Mouse (Mus musculus) spleen, adult 2 months (tissue): ENCODE data around the gene 4930516K23Rik. TPM values are rescaled to one million over a fixed set of nuclear protein-coding genes. Genes with fewer than 3 reads are reported as not detected.

ENCODE experiments used
- DNase-seq, 2 experiments: peaks; one replicate each; pipeline versions ENCODE4 v3.0.0 to v3.0.0-alpha.2; 2012 to 2021; ENCODE audit warnings: low spot score in 2 of 2, low read depth in 1 of 2
- H3K27ac ChIP-seq: fragments of 200-500 bp; 2 replicates; pipeline ENCODE4 v1.5.1; 2012; ENCODE audit warnings: low read length, inconsistent platforms; ENCODE audit not compliant: insufficient read depth
- H3K27me3 ChIP-seq: fragments of 200-500 bp; 2 replicates; pipeline ENCODE4 v1.6.1; 2012; ENCODE audit warnings: mild to moderate bottlenecking, moderate library complexity, low read length, inconsistent platforms; ENCODE audit not compliant: control insufficient read depth, insufficient read depth
- H3K36me3 ChIP-seq: fragments of 200-500 bp; 2 replicates; pipeline ENCODE4 v1.6.1; 2012; ENCODE audit warnings: mild to moderate bottlenecking, low read length, inconsistent platforms; ENCODE audit not compliant: control insufficient read depth, insufficient read depth
- H3K4me1 ChIP-seq: fragments of 200-500 bp; 2 replicates; pipeline ENCODE4 v1.6.1; 2011; ENCODE audit warnings: inconsistent platforms; ENCODE audit not compliant: control insufficient read depth, insufficient read depth, insufficient read length
- H3K4me3 ChIP-seq: fragments of 200-500 bp; 2 replicates; pipeline ENCODE4 v1.5.1; 2011; ENCODE audit warnings: mild to moderate bottlenecking, inconsistent platforms; ENCODE audit not compliant: insufficient read depth, insufficient read length; ENCODE audit errors: extremely low read depth
- CTCF ChIP-seq: fragments of 200-500 bp; IDR thresholded peaks from 2 replicates; pipeline ENCODE4 v1.5.1; 2011; ENCODE audit warnings: mild to moderate bottlenecking, inconsistent platforms; ENCODE audit not compliant: insufficient read depth, insufficient read length, insufficient replicate concordance; ENCODE audit errors: extremely low read depth
- POLR2A ChIP-seq: fragments of 200-500 bp; IDR thresholded peaks from 2 replicates; pipeline ENCODE4 v1.6.1; 2011; ENCODE audit warnings: low read depth, low read length, inconsistent platforms
- WGBS: fragments of 180-500 bp; shearing (Covaris S2); methylation state at CpG from one replicate; pipeline ENCODE4 v1.1.7; 2018; 5-methylcytosine and 5-hydroxymethylcytosine counted together
- polyA plus RNA-seq: library from polyadenylated mRNA; depleted of rRNA; stranded (reverse); fragments of >200 nt; gene quantifications from 2 replicates; pipeline ENCODE4 v1.2.3, GENCODE M21; 2012; rRNA removed

The 4930516K23Rik gene
- not detected in 2 replicates for polyA plus RNA-seq

DNA sequence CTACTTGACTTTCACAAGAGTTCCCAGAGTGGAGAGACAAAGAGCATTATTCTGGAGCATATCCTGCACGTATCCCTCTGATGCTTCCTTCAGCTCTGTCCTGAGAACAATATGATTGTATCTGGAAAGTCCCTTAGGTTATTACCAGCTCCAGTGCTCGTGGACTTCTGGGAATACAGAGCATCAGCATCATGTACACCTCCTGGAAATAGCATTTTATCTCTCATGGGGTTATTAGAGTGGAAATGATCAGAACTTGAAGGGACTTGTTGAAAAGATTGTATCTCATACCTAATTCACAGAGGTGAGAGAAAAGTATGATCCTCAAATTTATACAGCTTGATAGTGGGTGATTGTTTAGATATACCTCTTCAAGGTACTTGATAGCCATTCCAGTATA, at the start of gene 4930516K23Rik:
Gene 4930516K23Rik, minus strand, starts transcription at position 101 of the 400 bp plus-strand sequence.
- TF ChIP-seq POLR2A = no peak
- TF ChIP-seq CTCF = no peak
- Histone ChIP-seq H3K36me3 (no peaks in the 10 kb centered on the region), H3K27ac (no peak within 1 kb of the TSS), H3K27me3 (no peaks in the 10 kb centered on the region), H3K4me3 (no peak within 1 kb of the TSS), H3K4me1 (no peaks in the 10 kb centered on the region)
- 85% methylated on average over 2 of the region's 2 CpGs for WGBS
- DNase-seq = no peak

DNA sequence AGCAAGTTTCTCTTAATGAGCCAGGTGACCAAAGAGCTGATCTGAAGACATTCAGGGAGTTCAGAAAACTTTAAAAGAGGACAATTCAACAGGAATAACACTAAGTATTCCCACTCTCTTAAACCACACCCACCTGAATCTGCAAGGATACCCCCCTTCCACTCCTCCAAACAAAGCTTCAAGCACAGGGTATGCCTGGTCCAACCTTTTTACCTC, 43.4 kb upstream of the 4930516K23Rik start, which contains the start of gene Olfr646:
Gene Olfr646, plus strand, starts transcription at position 117 of the 216 bp plus-strand sequence.
- no peak for DNase-seq
- no peak for TF ChIP-seq POLR2A
- TF ChIP-seq CTCF = no peak
- H3K27ac ChIP-seq = no peak within 1 kb of the TSS

DNA sequence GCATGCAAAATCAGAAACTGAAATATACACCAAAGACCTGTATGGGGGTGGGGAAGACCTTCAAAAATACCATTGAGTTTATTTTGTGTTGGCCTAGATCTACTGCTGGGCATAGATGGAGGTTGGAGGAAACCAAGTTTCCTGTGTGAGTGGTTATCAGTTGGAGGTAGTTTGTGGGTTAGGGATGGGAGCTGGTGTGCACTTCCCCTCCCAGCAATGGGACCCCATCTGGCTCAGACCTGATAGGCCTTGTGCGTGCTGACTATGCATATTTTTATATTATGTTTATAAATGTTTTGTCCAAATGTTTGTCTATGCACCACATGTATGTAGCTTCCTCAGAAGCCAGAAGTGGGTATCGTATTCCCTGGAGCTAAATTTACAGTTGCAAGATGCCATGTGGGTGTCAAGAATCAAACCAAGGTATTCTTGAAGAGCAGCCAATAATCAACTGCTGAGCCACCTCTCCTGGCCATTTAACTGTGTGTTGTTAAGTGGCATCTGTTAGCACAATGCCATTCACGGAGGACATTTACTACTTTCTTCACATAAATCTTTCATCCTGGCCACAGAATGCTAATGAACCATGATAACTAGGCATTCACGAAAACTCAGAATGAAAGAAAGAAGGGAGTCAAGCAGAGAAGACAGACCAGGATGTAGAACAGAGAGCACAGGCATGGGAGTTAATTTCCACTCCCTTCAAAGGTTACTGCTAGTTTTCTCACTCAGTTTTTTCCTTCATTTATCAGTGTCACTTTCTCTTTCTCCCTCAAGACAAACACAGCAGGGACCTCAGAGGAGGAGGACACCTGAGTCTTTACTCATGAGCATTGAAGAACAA, 42.9 kb upstream of the 4930516K23Rik start:
- H3K36me3 ChIP-seq = no peaks in the 10 kb centered on the region
- no peak overlapping the region for H3K27ac ChIP-seq
- 26% methylated on average over 4 of the region's 4 CpGs for WGBS
- no peak for DNase-seq
- no peak overlapping the region for H3K4me3 ChIP-seq
- H3K4me1 ChIP-seq = no peaks in the 10 kb centered on the region
- no peaks in the 10 kb centered on the region for H3K27me3 ChIP-seq
- no peak for TF ChIP-seq POLR2A
- TF ChIP-seq CTCF = no peak

More for the DNA sequence above, 43.4 kb upstream of the 4930516K23Rik start, which contains the start of gene Olfr646:
- no peaks in the 10 kb centered on the region for H3K27me3 ChIP-seq
- H3K4me1 ChIP-seq = no peaks in the 10 kb centered on the region
- no peak within 1 kb of the TSS for H3K4me3 ChIP-seq
- no peaks in the 10 kb centered on the region for H3K36me3 ChIP-seq

DNA sequence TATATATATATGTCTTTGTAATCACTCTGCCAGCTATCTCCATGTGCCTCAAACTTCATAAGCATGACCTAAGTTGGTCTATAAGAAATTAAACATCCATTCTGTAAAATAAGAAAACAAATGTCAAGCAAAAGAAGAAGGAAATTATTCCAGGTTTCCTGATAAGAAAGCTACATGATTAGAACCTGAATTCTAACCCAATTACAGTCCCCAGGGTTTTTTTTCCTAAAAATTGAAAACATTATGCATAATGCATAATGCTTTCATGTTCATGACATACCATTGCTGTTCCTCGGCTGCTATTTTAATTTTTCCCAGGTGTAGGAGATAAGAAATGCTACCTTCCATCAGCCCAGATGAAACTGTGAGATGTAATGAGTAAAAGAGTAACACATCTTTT, 24.1 kb upstream of the 4930516K23Rik start, which contains the start of gene Olfr645:
Gene Olfr645, minus strand, starts transcription at position 101 of the 400 bp plus-strand sequence.
- TF ChIP-seq POLR2A (no peak), CTCF (no peak)
- Histone ChIP-seq H3K27ac (no peak within 1 kb of the TSS), H3K4me1 (no peaks in the 10 kb centered on the region), H3K36me3 (no peaks in the 10 kb centered on the region), H3K27me3 (no peaks in the 10 kb centered on the region), H3K4me3 (no peak within 1 kb of the TSS)
- DNase-seq = no peak
- 85% methylated on average over 1 of the region's 1 CpGs for WGBS

DNA sequence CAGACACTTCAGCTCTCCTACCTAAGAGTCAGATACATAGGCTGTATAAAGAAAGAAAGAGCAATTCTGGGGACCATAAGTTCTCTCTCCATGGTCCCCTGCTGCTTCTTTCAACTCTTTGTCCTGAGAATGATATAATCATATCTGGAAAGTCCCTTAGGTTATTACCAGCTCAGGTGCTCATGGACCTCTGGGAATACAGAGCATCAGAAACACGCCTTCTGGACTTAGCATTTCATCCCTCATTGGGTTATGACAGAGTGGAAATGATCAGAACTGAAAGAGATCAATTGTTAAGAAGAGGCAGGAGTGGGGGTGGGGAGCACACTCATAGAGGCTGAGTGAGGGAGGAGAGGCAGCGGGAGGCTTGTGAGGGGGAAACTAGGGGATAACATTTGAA, 10.5 kb upstream of the 4930516K23Rik start, which contains the start of gene Olfr644:
Gene Olfr644, minus strand, starts transcription at position 101 of the 400 bp plus-strand sequence.
- Histone ChIP-seq H3K4me1 (no peaks in the 10 kb centered on the region), H3K27me3 (no peaks in the 10 kb centered on the region), H3K36me3 (no peaks in the 10 kb centered on the region), H3K4me3 (no peak within 1 kb of the TSS), H3K27ac (no peak within 1 kb of the TSS)
- WGBS = 83% methylated on average over 2 of the region's 2 CpGs
- no peak for TF ChIP-seq POLR2A
- DNase-seq = no peak

DNA sequence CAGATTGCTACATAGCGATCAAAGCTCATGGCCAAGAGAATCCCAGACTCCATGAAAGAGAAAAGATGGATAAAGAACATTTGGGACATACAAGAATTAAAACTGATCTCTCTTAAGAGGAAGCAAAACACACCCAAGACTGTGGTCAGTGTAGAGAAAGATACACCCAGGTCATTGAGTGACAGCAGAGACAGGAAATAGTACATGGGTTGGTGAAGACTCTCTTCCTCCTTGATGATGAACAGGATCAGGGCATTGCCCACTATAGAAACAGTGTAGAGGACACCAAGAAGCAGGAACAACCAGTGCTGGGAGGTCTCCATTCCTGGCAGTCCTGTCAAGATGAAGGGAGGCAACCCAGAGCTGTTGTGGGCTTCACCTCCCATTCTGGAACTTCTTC, 2.0 kb downstream of the 4930516K23Rik start:
- H3K27ac ChIP-seq = no peak overlapping the region
- WGBS = 92% methylated on average over 1 of the region's 1 CpGs
- no peaks in the 10 kb centered on the region for H3K27me3 ChIP-seq
- H3K4me3 ChIP-seq = no peak overlapping the region
- DNase-seq = no peak
- no peaks in the 10 kb centered on the region for H3K36me3 ChIP-seq
- H3K4me1 ChIP-seq = no peaks in the 10 kb centered on the region
- TF ChIP-seq POLR2A (no peak), CTCF (no peak)

DNA sequence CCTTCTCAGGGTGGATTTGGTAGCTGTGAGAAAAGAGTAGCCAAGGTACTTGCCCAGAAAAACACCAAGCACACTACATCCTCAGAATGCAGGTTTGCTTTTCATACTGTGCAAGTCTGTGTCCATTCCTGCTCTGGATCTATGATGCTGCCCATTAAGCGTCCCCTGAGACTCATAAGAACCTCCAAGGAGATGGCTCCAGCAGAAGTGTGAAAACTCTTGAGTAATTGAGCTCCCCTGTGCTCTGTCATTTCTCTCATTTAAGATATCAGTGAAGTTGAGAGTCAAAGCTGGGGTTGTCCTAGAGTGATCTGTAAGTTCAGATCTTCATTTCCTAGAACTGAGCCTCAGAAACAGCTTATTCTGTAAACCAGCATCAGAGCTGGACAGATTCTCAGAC, 8.7 kb downstream of the 4930516K23Rik start, which contains the start of gene Olfr642:
Gene Olfr642, minus strand, starts transcription at position 101 of the 400 bp plus-strand sequence.
- 78% methylated on average over 1 of the region's 1 CpGs for WGBS
- DNase-seq = no peak
- Histone ChIP-seq H3K4me3 (no peak within 1 kb of the TSS), H3K4me1 (no peaks in the 10 kb centered on the region), H3K27ac (no peak within 1 kb of the TSS), H3K36me3 (no peaks in the 10 kb centered on the region), H3K27me3 (no peaks in the 10 kb centered on the region)
- TF ChIP-seq POLR2A (no peak), CTCF (no peak)
